Mouse (Mus musculus) cerebellum, postnatal 10 days (tissue): Measurements from ENCODE around the gene Arf4.
A peak's percentile ranks its signal among the peaks of the same experiment; 100 is the strongest.

ENCODE experiments used
- DNase-seq, 2 experiments: peaks; one replicate each; pipeline ENCODE4 v3.0.0; 2021; ENCODE audit warnings: mixed read lengths in 2 of 2

The Arf4 gene

GRCm38 (mm10) chr14:26637851-26638707 lies at the start of gene Arf4:
Gene Arf4 (plus strand): TSS chr14:26638074.
- peak; percentile 99 for DNase-seq

DNA sequence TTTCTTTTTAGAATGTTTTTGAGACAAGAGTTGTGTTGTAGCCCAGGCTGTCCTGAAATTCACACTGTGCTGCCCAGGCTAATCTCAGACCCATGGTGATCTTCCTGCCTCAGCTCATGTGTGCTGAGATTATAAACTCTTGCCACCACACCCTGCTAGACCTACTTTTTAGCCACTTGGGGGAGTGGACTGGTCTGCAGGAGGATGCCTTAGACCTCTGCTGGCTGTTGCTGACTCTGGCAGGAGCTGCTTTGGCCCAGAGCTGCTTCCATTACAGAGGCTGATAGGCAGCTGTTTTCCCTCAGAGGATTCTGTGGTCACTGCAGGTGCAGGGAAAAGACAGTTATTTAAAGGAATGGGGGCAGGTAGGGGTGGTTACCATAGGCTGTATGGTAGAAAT lies 46.5 kb upstream of the Arf4 start:
- DNase-seq = no peak

DNA sequence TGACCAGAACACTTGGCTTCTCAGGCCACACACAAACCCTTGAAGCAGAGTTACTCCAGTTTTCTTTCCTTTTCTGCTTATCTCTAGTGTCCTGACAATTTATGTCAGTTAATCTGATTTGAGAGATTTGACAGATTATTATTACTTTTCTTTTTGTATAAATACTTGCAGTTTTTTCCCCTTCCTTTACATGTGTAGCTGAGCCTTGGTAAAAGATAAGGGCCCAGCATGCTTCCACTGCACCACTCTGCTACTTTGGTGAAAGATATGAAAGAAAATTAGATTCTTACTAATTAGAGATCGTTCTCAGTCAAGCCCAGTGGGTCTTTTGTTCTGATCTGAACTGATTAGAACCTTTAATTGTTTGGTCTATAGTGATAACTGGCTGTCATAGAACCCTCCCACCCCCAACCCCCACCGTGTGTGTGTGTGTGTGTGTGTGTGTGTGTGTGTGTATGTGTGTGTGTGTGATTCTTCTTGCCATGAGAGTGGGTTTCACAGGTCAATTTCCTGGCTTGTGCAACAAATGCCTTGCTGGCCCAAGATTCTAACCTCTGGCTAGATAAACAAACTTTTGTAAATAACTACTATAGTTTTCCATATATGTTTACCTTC lies 44.5 kb upstream of the Arf4 start:
- DNase-seq = no peak

- no peak for DNase-seq
Observed at GRCm38 (mm10) chr14:26595167-26595566, 42.7 kb upstream of the Arf4 start.

DNA sequence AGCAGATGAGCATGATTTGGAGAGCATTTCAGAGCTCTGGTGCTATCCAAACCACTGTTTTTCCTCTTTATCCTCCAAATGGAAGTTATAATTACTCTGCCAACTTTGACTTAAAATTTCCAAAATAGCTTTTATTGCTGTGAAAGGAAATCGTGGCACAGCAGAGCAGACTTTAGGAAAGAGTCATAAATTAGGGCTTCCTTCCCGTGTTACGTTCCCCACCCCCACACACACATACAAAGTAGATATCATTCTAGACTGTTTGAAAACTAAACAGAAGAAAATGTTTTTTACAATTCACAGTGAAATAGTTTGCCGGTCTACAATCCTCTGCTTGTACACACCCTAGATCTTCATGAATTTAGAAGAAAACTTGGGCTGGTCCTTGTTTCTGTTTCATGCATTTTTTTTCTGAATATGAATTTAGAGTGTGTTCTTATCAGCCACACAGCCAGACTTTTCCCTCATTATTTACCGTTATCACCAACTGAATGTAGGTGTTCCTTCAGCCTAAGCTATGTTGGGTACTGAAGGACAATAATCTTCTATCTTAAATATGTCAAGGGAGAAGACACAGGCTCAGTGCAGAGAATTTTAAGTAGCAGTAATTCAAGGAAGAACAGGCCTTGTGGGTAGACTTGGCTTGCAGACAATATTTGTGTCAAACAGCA lies 42.0 kb upstream of the Arf4 start:
- DNase-seq = no peak

DNA sequence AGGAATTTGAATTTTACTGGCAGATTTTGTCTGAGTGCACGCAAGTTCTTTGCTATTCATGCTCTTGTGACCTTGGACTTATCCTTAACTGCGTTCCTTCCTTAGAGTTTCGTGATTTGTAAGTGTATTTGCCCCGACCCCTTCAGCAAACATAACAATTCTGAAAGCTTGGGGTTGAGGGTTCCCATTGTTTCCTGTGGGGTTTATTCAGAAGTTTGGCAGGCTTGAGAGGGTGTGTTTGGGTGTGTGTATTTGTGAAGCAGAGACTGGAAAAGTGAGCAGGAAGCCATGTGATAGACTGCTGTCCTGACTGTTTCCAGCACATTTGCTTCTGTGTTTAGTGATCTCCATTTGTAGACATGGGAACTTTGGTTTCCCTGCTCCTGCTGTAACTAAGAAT lies 32.5 kb upstream of the Arf4 start:
- DNase-seq = no peak

- no peak for DNase-seq
Observed at GRCm38 (mm10) chr14:26609674-26610073, 28.2 kb upstream of the Arf4 start.

- no peak for DNase-seq
Observed at GRCm38 (mm10) chr14:26610689-26611088, 27.2 kb upstream of the Arf4 start.

GRCm38 (mm10) chr14:26625301-26625700 lies 12.6 kb upstream of the Arf4 start:
- no peak for DNase-seq

- no peak for DNase-seq
Observed at GRCm38 (mm10) chr14:26626605-26627140, 11.2 kb upstream of the Arf4 start.

DNA sequence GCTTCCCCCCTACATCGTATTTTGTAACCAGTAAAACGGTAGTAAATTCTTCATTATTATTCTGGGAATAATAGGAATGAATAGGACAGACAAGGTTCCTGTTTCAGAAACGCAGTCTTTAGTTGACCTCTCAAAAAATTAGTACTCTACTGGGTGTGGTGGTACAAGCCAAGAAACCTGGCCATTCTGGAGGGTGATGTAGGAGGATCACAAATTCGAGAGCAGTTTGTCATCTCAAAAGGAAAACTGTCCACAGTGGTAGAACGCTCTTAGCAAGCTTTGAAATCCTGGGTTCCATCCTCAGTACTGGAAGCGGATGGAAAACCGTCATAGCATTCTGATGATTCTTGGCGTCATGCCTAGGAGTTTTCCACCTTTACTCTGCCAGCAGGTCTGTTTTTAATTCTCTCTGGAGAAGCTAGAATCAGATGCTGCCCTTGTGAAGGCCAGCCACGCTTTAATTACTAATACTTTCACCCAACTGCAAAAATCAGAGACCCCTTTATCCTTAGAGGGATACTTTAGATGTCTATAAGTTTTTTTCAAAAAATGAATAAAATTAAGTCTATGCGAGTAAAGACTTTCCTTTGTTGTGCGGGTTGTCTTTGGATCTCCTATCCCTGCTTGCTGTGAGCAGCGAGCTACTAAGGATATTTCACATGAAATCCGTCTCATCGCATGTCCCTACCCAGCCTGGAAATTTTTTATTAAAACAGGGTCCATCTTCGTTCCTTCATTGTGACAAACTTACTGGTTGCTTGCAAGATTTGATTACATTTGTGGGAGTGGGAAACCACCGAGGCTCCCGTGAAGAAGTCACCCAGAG lies 636 bp upstream of the Arf4 start:
- DNase-seq = peak; percentile 60 to 80

- peak; percentile 57 to 61 for DNase-seq
Observed at GRCm38 (mm10) chr14:26638708-26639084, 822 bp downstream of the Arf4 start.

DNA sequence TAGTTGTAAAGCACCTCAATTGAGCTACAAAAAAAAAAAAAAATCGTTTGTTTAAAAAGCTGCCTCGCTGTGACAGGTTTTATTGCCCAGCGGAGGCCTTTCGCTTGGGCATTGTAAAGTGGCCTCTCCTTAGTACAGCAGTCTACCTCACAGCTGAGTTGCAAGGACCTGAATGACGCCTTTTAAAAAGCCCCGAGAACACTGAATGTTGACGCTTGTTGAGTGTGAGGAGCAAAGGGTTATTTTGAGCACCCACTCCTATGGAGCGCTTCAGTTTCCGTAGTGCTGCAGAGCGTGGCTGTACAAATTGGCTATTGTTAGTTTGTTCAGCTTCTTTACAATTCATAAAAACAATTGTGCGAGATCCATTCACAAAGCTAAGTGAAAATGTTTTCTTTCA lies 1.4 kb downstream of the Arf4 start:
- DNase-seq = peak in 1 of 2 experiments; percentile 5

GRCm38 (mm10) chr14:26639961-26640360 lies 2.1 kb downstream of the Arf4 start:
- DNase-seq = peak; percentile 55 to 59

DNA sequence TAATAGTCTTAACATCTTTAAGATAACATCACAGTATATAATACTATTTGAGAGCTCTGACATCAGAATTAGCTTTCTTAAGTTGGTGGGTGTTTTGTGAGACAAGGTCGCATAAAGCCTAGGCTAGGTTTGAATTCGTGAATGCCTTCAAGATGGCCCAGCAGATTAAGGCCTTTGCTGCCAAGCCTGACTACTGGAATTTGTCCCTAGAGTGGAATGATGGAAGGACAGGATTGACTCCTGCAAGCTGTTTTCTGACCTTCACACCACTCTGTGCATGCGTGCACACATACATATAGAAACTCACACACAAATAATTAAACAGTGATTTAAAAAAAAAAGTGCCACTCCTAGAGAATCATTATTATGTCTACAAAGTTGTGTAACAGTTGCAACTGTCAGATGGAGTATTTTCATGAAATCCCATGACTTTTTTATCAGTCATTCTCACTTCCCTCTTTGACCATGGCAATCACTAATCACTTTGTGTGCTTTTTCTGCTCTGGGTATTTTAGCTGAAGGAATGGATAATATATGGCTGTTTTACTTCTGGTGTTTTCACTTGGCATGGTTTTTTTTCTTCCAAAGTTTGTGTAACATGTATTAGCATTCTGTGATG lies 5.2 kb downstream of the Arf4 start:
- DNase-seq = no peak

DNA sequence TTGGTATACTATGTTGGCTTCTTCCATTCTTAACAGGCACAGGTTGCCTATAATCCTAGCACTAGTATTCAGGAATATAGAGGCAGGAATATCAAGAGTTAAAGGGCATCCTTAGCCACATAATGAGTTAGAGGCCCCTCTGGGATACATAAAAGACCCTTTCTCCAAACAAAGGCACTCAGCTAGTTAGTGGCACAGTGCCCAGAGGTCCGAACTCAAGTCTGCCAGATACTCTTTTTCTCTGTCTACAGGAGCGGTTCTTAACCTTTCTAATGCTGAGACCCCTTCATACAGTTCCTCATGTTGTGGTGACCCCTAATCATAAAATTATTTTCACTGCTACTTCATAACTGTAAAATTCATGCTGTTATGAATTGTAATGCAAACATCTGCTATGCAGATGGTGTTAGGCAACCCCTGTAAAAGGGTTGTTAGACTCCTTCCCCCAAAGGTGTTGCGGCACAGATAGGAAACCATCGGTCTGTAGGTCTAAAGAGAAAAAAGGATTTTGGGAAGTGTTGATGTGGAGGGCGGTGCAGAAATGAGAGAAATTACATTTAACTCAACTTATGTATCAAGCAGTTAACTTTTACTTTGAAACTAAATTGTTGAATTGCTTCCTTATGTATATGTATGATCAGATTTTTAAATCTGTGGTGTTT lies 8.2 kb downstream of the Arf4 start:
- DNase-seq = peak; percentile 37 to 52

- no peak for DNase-seq
Observed at GRCm38 (mm10) chr14:26647811-26648210, 9.9 kb downstream of the Arf4 start.

GRCm38 (mm10) chr14:26651901-26652300 lies 14.0 kb downstream of the Arf4 start:
- DNase-seq = peak in 1 of 2 experiments; percentile 13

- no peak for DNase-seq
Observed at GRCm38 (mm10) chr14:26658178-26658577, 20.3 kb downstream of the Arf4 start.

GRCm38 (mm10) chr14:26660233-26660632 lies 22.4 kb downstream of the Arf4 start:
- DNase-seq = no peak

DNA sequence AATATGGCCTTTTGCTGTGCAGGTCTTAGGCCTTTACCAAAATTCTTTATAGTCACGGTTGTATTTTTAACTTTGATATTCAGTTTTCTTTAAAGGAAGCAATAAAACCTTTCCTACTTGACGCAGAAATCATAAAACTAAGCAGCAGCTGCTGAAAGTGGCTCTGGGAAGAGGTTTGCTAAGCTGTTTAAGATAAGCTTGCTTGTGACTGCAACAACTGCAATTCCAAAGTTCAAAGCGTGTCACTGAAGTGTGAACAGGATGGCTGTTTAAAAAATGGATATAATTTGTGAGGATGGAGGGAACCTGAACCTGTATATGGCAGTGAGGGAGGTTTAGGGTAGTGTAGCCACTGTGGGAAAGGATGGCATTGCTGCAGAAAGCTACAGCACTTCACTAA lies 24.1 kb downstream of the Arf4 start:
- no peak for DNase-seq

GRCm38 (mm10) chr14:26662488-26662887 lies 24.6 kb downstream of the Arf4 start:
- no peak for DNase-seq
